Mouse (Mus musculus) heart, embryonic 16.5 days (tissue): ENCODE results near the gene Prkch. TPM values are rescaled to one million over a fixed set of nuclear protein-coding genes. Genes with fewer than 3 reads are reported as not detected.

Source experiments
- ATAC-seq: fragments of 200-750 bp; cut with Nextera tagmentation; replicated peaks from 2 replicates; pipeline ENCODE4 v1.8.0; 2017; ENCODE audit warnings: moderate number of reproducible peaks; ENCODE audit not compliant: insufficient read depth, low FRiP score; ENCODE audit errors: extremely low read depth
- H3K27ac ChIP-seq: fragments of 300-500 bp; sonication (generic); 2 replicates; pipeline ENCODE4 v1.5.1; 2014; ENCODE audit warnings: mild to moderate bottlenecking, low read length, control low read depth, moderate library complexity
- H3K27me3 ChIP-seq: fragments of 300-500 bp; sonication (generic); 2 replicates; pipeline ENCODE4 v1.6.1; 2014; ENCODE audit warnings: low read length, mixed read lengths; ENCODE audit not compliant: control insufficient read depth, insufficient read depth
- H3K36me3 ChIP-seq: fragments of 300-500 bp; sonication (generic); 2 replicates; pipeline ENCODE4 v1.6.1; 2014; ENCODE audit not compliant: control insufficient read depth, insufficient read depth
- H3K4me1 ChIP-seq: fragments of 300-500 bp; sonication (generic); 2 replicates; pipeline ENCODE4 v1.6.1; 2014; ENCODE audit warnings: low read length, mixed read lengths; ENCODE audit not compliant: control insufficient read depth, insufficient read depth
- H3K4me2 ChIP-seq: fragments of 300-500 bp; sonication (generic); 2 replicates; pipeline ENCODE4 v1.6.1; 2014; ENCODE audit warnings: low read depth, mild to moderate bottlenecking, control low read depth, low read length
- H3K4me3 ChIP-seq: fragments of 300-500 bp; sonication (generic); 2 replicates; pipeline ENCODE4 v1.5.1; 2014; ENCODE audit warnings: mild to moderate bottlenecking, control low read depth, low read length
- H3K9ac ChIP-seq: fragments of 300-500 bp; sonication (generic); 2 replicates; pipeline ENCODE4 v1.6.1; 2014; ENCODE audit warnings: low read length, control low read depth
- H3K9me3 ChIP-seq: fragments of 300-500 bp; sonication (generic); replicated peaks from 2 replicates; pipeline ENCODE4 v1.6.1; 2016; ENCODE audit warnings: low read length; ENCODE audit not compliant: control insufficient read depth
- WGBS: fragments of 180-500 bp; shearing (Covaris S2); extraction: QIAGEN DNeasy Blood & Tissue Kit; methylation state at CpG from one replicate; pipeline ENCODE4 v1.1.7; 2014; 5-methylcytosine and 5-hydroxymethylcytosine counted together
- polyA plus RNA-seq: library from polyadenylated mRNA; unstranded; fragments of >200 nt; fragmentation: Nextera tagmentation; extraction: Ambion mirVana; gene quantifications from 2 replicates; pipeline ENCODE4 v1.2.1, GENCODE M21; 2015

Prkch gene
- polyA plus RNA-seq, 1 experiment from 2014 or later, result 15.2 TPM

DNA sequence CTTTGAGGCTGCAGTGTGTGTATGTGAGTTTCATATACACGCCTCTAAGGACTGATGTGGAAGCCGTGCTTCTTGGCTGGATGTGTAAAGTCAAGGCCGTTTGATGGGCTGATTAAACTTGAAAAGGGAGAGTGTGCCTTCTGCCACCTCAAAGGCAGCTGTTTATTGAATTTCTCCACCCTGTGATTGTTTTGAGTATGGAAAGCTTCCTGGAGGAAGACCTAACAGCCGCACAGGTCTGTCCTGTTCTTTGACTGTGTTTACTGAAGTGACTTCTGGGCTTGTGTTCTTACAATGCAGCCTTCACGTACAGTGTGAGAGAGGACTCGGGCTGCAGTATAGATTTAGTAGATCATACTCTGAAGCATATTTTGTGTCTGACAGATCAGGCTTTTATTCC is 86.1 kb downstream of the Prkch start:
- H3K27me3 ChIP-seq, result no peaks in the 10 kb centered on the region
- 68% methylated on average over 6 of the region's 6 CpGs for WGBS
- H3K4me3 ChIP-seq, result no peak overlapping the region
- H3K9ac ChIP-seq, result no peak overlapping the region
- H3K36me3 ChIP-seq, result no peaks in the 10 kb centered on the region
- H3K27ac ChIP-seq, result peak overlapping the region; percentile 38
- no peak for ATAC-seq
- no peaks in the 10 kb centered on the region for H3K9me3 ChIP-seq
- H3K4me2 ChIP-seq, result no peak overlapping the region
- peaks cover 23% of the 10 kb centered on the region for H3K4me1 ChIP-seq

DNA sequence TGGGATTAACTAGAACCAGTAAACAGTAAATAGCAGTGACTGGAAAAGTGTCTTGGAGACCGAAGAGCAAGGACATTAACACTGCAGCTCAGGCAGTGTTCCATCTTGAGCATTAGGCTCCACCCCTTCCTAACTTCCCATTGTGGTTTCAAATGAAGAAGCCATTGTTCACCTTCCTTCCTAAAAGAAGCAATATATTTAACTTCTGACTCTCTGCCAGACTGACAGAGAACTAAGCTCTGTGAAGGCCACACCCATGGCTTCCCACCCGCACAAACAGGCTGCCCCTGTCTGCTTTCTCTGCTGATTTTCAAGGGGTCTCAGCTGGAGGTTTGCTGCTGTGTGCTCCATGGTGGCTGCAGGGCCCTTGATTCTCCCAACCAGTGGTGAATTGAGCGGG is 86.9 kb downstream of the Prkch start:
- Histone ChIP-seq H3K9ac (peak overlapping the region; percentile 51; the same call in 1 of the 2 replicates), H3K27me3 (no peaks in the 10 kb centered on the region), H3K4me1 (peaks cover 23% of the 10 kb centered on the region), H3K4me2 (peak overlapping the region; percentile 19; the same call in 1 of the 2 replicates), H3K4me3 (no peak overlapping the region), H3K9me3 (no peaks in the 10 kb centered on the region), H3K36me3 (no peaks in the 10 kb centered on the region), H3K27ac (peak overlapping the region; percentile 78)
- 37% methylated on average over 3 of the region's 3 CpGs for WGBS
- peak; percentile 40; the same call in 1 of the 2 replicates for ATAC-seq

DNA sequence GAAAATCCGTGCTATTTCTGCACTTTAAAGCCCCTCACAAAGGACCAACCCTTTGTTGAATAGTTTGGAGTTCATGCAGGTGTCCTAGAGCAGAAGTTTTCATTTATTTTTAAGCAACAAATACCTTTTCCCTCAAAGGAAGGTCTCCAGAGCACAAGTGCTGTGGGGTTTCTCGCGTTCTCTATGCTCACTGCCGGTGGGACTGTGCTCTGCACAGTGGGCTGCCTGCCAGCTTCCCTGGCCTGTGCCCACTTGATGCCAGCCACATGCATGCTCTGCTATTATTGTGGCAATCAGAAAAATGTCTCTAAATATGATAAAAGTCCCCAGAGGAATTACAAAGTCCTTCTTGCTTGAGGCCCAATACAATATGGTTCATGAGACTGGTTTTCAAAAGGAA is 87.4 kb downstream of the Prkch start:
- H3K4me3 ChIP-seq, result no peak overlapping the region
- peak overlapping the region; percentile 51; the same call in 1 of the 2 replicates for H3K9ac ChIP-seq
- 48% methylated on average over 4 of the region's 4 CpGs for WGBS
- no peak for ATAC-seq
- no peaks in the 10 kb centered on the region for H3K9me3 ChIP-seq
- no peaks in the 10 kb centered on the region for H3K36me3 ChIP-seq
- peak overlapping the region; percentile 19; the same call in 1 of the 2 replicates for H3K4me2 ChIP-seq
- peaks cover 23% of the 10 kb centered on the region for H3K4me1 ChIP-seq
- H3K27me3 ChIP-seq, result no peaks in the 10 kb centered on the region
- peak overlapping the region; percentile 78 for H3K27ac ChIP-seq

DNA sequence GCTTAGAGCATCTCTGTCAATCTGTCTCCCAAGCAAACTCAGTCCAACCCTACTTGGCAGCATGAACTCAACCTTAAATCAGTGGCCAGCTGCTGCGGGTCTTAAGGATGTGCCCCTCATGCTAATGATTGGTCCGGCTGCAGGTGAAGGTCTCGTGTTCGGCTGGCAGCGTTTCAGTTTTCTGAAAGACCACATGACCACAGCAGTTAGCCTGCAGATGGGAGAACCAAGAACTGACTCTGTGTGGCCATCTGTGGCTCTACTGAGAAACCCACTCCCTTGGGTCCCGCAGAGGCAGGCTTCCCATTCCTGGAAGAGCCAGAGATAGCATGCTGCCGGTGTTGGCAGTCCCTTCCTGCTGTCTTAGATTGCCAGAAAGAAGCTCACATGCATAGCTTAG is 89.2 kb downstream of the Prkch start:
- Histone ChIP-seq H3K9me3 (no peaks in the 10 kb centered on the region), H3K27ac (no peak overlapping the region), H3K36me3 (no peaks in the 10 kb centered on the region), H3K27me3 (no peaks in the 10 kb centered on the region), H3K4me2 (no peak overlapping the region), H3K4me3 (no peak overlapping the region), H3K4me1 (peaks cover 26% of the 10 kb centered on the region), H3K9ac (no peak overlapping the region)
- ATAC-seq, result no peak
- WGBS, result 61% methylated on average over 7 of the region's 7 CpGs

DNA sequence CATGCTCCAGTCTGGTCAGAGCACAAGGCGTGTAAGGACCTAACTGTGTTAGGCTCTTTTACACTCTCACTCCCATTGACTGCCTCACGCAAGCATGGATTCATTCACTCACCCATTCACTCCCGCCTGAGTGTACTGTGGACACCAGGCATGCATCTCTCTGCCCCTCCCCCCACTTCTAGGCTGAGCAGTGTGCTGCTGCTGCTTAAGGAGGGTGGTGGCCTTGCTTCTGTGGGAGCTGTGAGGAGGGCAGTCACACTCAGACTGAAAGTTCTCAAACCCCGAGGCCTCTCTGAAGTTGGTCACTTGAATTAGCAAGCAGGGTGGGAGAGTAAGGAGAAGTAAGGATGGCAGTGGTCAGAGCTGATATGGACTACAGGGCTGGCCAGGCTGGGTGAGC is 90.6 kb downstream of the Prkch start:
- ATAC-seq, result no peak
- 50% methylated on average over 4 of the region's 4 CpGs for WGBS
- Histone ChIP-seq H3K4me3 (no peak overlapping the region), H3K27ac (no peak overlapping the region), H3K9me3 (no peaks in the 10 kb centered on the region), H3K27me3 (no peaks in the 10 kb centered on the region), H3K4me2 (no peak overlapping the region), H3K9ac (no peak overlapping the region), H3K4me1 (peaks cover 32% of the 10 kb centered on the region), H3K36me3 (no peaks in the 10 kb centered on the region)

DNA sequence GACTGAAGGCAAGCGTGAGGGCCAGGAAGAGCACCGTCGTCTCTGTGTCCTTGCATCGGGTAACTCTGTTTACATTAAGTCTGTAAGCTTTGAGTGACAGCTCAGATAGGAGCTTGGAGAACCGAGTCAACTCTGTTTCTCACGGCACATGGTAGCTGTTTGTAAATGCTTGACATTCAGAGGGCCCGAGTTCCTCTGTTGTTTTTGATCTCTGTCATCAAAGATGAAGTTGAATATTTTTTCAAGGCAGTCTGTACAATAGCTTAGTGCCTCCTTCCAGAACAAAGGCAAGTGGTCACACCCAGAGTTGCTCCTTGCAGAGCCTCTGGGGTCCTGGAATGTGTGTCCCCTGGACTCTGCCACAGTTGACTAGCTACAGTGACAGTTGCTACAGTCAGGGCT is 94.8 kb downstream of the Prkch start:
- Histone ChIP-seq H3K4me2 (no peak overlapping the region), H3K9me3 (no peaks in the 10 kb centered on the region), H3K27me3 (no peaks in the 10 kb centered on the region), H3K9ac (no peak overlapping the region), H3K36me3 (no peaks in the 10 kb centered on the region), H3K27ac (peak overlapping the region; percentile 63), H3K4me1 (peaks cover 16% of the 10 kb centered on the region), H3K4me3 (no peak overlapping the region)
- WGBS, result 14% methylated on average over 7 of the region's 7 CpGs
- ATAC-seq, result no peak; the same call in 1 of the 2 replicates

DNA sequence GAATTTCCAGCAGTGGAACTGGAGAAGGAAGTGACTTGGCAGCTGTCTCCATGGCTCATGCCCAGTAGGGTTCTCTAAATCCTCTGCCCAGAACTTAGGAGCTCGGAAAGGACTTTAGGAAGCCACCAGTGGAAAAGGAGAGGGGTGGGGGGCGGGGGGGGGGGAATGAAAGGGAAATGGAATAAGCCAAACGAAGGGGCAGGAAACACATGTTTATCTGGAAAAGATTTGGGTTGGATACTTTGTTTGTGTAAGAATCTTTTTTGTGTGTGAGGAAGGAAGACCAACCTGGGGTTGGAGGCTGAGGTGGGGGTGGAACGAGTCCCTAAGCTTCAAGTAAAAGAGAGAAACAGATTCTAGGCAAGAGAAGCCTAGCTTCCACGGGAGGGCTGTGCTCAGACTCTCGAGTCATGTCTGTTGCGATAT is 98.3 kb downstream of the Prkch start:
- Histone ChIP-seq H3K27ac (peak overlapping the region; percentile 78), H3K27me3 (no peaks in the 10 kb centered on the region), H3K9ac (no peak overlapping the region), H3K9me3 (no peaks in the 10 kb centered on the region), H3K4me3 (no peak overlapping the region), H3K4me1 (peaks cover 18% of the 10 kb centered on the region), H3K36me3 (no peaks in the 10 kb centered on the region), H3K4me2 (no peak overlapping the region)
- 0 out of 2 replicates have a peak, but pooled peaks have one; percentile 57 for ATAC-seq
- WGBS, result 60% methylated on average over 7 of the region's 7 CpGs

DNA sequence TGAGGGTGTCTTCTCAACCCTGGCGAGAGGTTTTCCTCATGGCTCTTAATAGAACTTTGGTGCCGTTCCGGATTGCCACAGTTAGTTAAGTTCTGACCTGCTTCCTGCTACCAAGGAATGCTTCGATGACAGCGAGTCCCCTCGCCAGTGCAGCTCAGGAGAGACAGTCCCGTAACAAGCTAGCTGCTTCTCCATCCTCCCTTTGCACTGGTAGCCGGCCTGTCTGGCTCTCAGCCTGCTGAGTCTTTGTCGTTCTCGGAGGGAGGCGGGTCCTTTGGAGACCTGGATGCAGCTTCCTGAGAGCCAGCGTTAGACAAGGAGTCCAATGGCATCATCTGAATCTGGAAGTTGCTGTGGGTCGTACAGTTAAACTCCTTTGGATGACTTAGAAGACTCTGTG is 101.3 kb downstream of the Prkch start:
- ATAC-seq, result no peak
- Histone ChIP-seq H3K4me3 (no peak overlapping the region), H3K27ac (peak overlapping the region; percentile 20; the same call in 1 of the 2 replicates), H3K36me3 (no peaks in the 10 kb centered on the region), H3K27me3 (no peaks in the 10 kb centered on the region), H3K4me1 (peaks cover 11% of the 10 kb centered on the region), H3K9me3 (no peaks in the 10 kb centered on the region), H3K4me2 (no peak overlapping the region), H3K9ac (no peak overlapping the region)
- WGBS, result 70% methylated on average over 13 of the region's 13 CpGs

DNA sequence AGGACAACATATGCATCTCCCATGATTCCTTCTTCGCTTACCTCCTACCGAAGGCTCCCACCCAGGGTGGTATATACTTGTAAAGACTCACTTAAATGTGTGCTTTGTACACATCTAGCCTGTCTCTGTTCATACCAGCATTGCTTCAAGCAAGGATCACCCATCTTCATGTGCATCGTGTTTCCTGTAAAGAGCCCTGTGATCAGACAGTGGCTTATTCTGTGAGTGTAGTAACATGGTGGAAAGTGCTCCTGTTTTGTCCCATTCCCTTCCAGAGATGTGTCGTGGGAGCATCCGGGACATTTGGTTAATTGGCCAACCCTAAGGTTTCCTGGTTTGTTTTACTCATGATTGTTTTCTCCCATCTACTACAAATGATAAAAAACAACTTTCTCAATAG is 101.9 kb downstream of the Prkch start:
- H3K27me3 ChIP-seq, result no peaks in the 10 kb centered on the region
- no peak overlapping the region for H3K9ac ChIP-seq
- ATAC-seq, result no peak
- no peak overlapping the region for H3K4me2 ChIP-seq
- H3K9me3 ChIP-seq, result no peaks in the 10 kb centered on the region
- H3K36me3 ChIP-seq, result no peaks in the 10 kb centered on the region
- no peak overlapping the region for H3K4me3 ChIP-seq
- WGBS, result 87% methylated on average over 5 of the region's 5 CpGs
- no peak overlapping the region for H3K27ac ChIP-seq
- H3K4me1 ChIP-seq, result peaks cover 11% of the 10 kb centered on the region
